ENCODE assay signal across 26 mouse cellular contexts in genomic region chr4:120669585-120669984, GRCm38 (mm10). TPM values are rescaled to one million over a fixed set of nuclear protein-coding genes. Genes with fewer than 3 reads are reported as not detected.
DNase-seq lines count a peak whose midpoint lies in the region; ATAC-seq and TF ChIP-seq lines count a peak whose summit lies in the region.
"Had no signal": no experiment of that assay in that cellular context is flagged by ENCODE, and none has a peak within 500 bp of the region (broad histone marks: within the 10 kb centered on the region; RNA-seq: fewer than 3 reads in every experiment).

No protein-coding gene starts in this region.

- H3K4me3 ChIP-seq in CH12.LX (replicated peaks in 1 of 3; ENCODE audit: low read depth in 2 of 3, low read length in 2 of 3, poor library complexity in 1 of 3) = no peak overlapping the region
- no peak overlapping the region for H3K4me3 ChIP-seq in liver, embryonic 13.5 days (replicated peaks)
- H3K4me3 ChIP-seq in stomach, postnatal 0 days (ENCODE audit: low read depth, low read length) = no peak overlapping the region
- no peak overlapping the region for H3K4me3 ChIP-seq in kidney, adult 2 months (ENCODE audit: insufficient read depth, low read depth, low read length)
- H3K4me3 ChIP-seq: forebrain, embryonic 12.5 days; kidney, embryonic 15.5 days; layer of hippocampus, adult 2 months; limb, embryonic 13.5 days; midbrain, embryonic 10.5 days; midbrain, embryonic 15.5 days; neural tube, embryonic 12.5 days had no signal

- dilution Hi-C loops in CH12.LX (cut with MboI; ENCODE audit: extremely low pct_ligation_motif_present, extremely low pct_unique_long_range_greater_than_20kb, low sequenced_read_pairs) = no loop called here

- peaks cover 5% of the 10 kb centered on the region for H3K9me3 ChIP-seq in CH12.LX (replicated peaks; ENCODE audit: low read length)
- no peaks in the 10 kb centered on the region for H3K9me3 ChIP-seq in liver, embryonic 13.5 days (replicated peaks)
- no peaks in the 10 kb centered on the region for H3K9me3 ChIP-seq in stomach, postnatal 0 days (ENCODE audit: control insufficient read depth, low read length)
- H3K9me3 ChIP-seq: forebrain, embryonic 12.5 days; kidney, embryonic 15.5 days; limb, embryonic 13.5 days; midbrain, embryonic 10.5 days; midbrain, embryonic 15.5 days; neural tube, embryonic 12.5 days had no signal

- TF ChIP-seq CTCF in CH12.LX (conservative IDR thresholded peaks at IDR 0.05 in 1 of 2, IDR thresholded peaks at IDR 0.05 in 1 of 2; ENCODE audit: low read depth in 2 of 2, low read length in 2 of 2) = no peak
- TF ChIP-seq CTCF in stomach, postnatal 0 days (IDR thresholded peaks at IDR 0.05; ENCODE audit: low read depth) = no peak
- TF ChIP-seq CTCF in kidney, adult 2 months (conservative IDR thresholded peaks at IDR 0.05; ENCODE audit: insufficient read depth, insufficient read length, low read depth, low read length) = no peak

- no peaks in the 10 kb centered on the region for H3K36me3 ChIP-seq in CH12.LX (replicated peaks in 1 of 2; ENCODE audit: control insufficient read depth in 1 of 2, insufficient read depth in 1 of 2, low read length in 1 of 2)
- peaks cover 8% of the 10 kb centered on the region; the same call in 1 of the 2 replicates for H3K36me3 ChIP-seq in liver, embryonic 13.5 days
- no peaks in the 10 kb centered on the region for H3K36me3 ChIP-seq in stomach, postnatal 0 days (ENCODE audit: control insufficient read depth, insufficient read depth, low read length)
- no peaks in the 10 kb centered on the region for H3K36me3 ChIP-seq in kidney, adult 2 months (ENCODE audit: control insufficient read depth, insufficient read depth, low read length)
- H3K36me3 ChIP-seq: forebrain, embryonic 12.5 days; kidney, embryonic 15.5 days; limb, embryonic 13.5 days; midbrain, embryonic 10.5 days; midbrain, embryonic 15.5 days; neural tube, embryonic 12.5 days had no signal

- H3K79me2 ChIP-seq in CH12.LX (replicated peaks; ENCODE audit: control insufficient read depth, extremely low read depth, insufficient read depth, poor library complexity, severe bottlenecking) = no peaks in the 10 kb centered on the region

- WGBS in liver, embryonic 13.5 days (ENCODE audit: insufficient replicate concordance) = 37% methylated on average over 5 of the region's 5 CpGs
- 71% methylated on average over 5 of the region's 5 CpGs for WGBS in stomach, postnatal 0 days
- WGBS in kidney, adult 2 months = 73% methylated on average over 5 of the region's 5 CpGs

- TF ChIP-seq EP300 in CH12.LX (IDR thresholded peaks at IDR 0.05; ENCODE audit: low read length) = no peak
- no peak for TF ChIP-seq EP300 in stomach, postnatal 0 days (optimal IDR thresholded peaks at IDR 0.05)

- H3K27me3 ChIP-seq in CH12.LX (replicated peaks) = peaks cover 8% of the 10 kb centered on the region
- H3K27me3 ChIP-seq in liver, embryonic 13.5 days = no peaks in the 10 kb centered on the region
- no peaks in the 10 kb centered on the region for H3K27me3 ChIP-seq in stomach, postnatal 0 days (ENCODE audit: control insufficient read depth, insufficient read depth, low read length)
- no peaks in the 10 kb centered on the region for H3K27me3 ChIP-seq in kidney, adult 2 months (replicated peaks; ENCODE audit: control insufficient read depth, insufficient read depth, low read length)

- in situ Hi-C loops in CH12.LX (cut with MboI; ENCODE audit: low pct_ligation_motif_present, low pct_unique_long_range_greater_than_20kb, low sequenced_read_pairs) = no loop called here

- no peak overlapping the region for H3K4me2 ChIP-seq in CH12.LX (ENCODE audit: insufficient read depth, low read depth, poor library complexity, severe bottlenecking)
- peak overlapping the region; percentile 91 for H3K4me2 ChIP-seq in liver, embryonic 13.5 days
- no peak overlapping the region for H3K4me2 ChIP-seq in stomach, postnatal 0 days (replicated peaks; ENCODE audit: low read depth)
- H3K4me2 ChIP-seq: forebrain, embryonic 12.5 days; hindbrain, embryonic 14.5 days; kidney, embryonic 15.5 days; limb, embryonic 13.5 days; midbrain, embryonic 15.5 days; neural tube, embryonic 12.5 days had no signal

- no peak for TF ChIP-seq POLR2A in CH12.LX (IDR thresholded peaks at IDR 0.05; ENCODE audit: low read depth, low read length)
- no peak for TF ChIP-seq POLR2A in kidney, adult 2 months (IDR thresholded peaks at IDR 0.05; ENCODE audit: low read depth, low read length)

- TF ChIP-seq RAD21 in CH12.LX (IDR thresholded peaks at IDR 0.05; ENCODE audit: low read depth, low read length) = no peak

- DNase-seq in 416B (ENCODE audit: low read depth) (peak; percentile 81), CH12.LX (ENCODE audit: extremely low read depth) (no peak)
- DNase-seq in liver, embryonic 13.5 days = peak; percentile 58
- peak; percentile 61 to 77 for DNase-seq in natural killer cell, adult 2 months (ENCODE audit: low spot score in 2 of 2)
- DNase-seq in stomach, postnatal 0 days (ENCODE audit: low spot score) = no peak
- no peak for DNase-seq in kidney, adult 2 months
- DNase-seq: adrenal gland, postnatal 10 days; cerebellum, adult 8-10 months; cerebellum, postnatal 25 days; forebrain, postnatal 0 days; lung, adult 2 months; lung, postnatal 10 days; right cerebral cortex, adult 18-20 months; thymus, postnatal 14 days had no signal

- peaks cover 7 to 35% of the 10 kb centered on the region in 2 experiments for H3K4me1 ChIP-seq in CH12.LX (ENCODE audit: control insufficient read depth in 1 of 2, insufficient read depth in 2 of 2)
- peaks cover 89% of the 10 kb centered on the region for H3K4me1 ChIP-seq in liver, embryonic 13.5 days (replicated peaks)
- no peaks in the 10 kb centered on the region for H3K4me1 ChIP-seq in stomach, postnatal 0 days (replicated peaks; ENCODE audit: control insufficient read depth, insufficient read depth)
- no peaks in the 10 kb centered on the region for H3K4me1 ChIP-seq in kidney, adult 2 months (ENCODE audit: control insufficient read depth, insufficient read depth, low read length)

- no peak overlapping the region for H3K27ac ChIP-seq in CH12.LX (ENCODE audit: insufficient read depth, low read depth)
- peak overlapping the region; percentile 96 for H3K27ac ChIP-seq in liver, embryonic 13.5 days
- no peak overlapping the region for H3K27ac ChIP-seq in stomach, postnatal 0 days (replicated peaks)
- no peak overlapping the region for H3K27ac ChIP-seq in kidney, adult 2 months (ENCODE audit: insufficient read depth, low read depth, low read length)
- H3K27ac ChIP-seq: forebrain, embryonic 12.5 days; hindbrain, embryonic 14.5 days; kidney, embryonic 15.5 days; layer of hippocampus, adult 2 months; limb, embryonic 13.5 days; midbrain, embryonic 10.5 days; midbrain, embryonic 15.5 days; neural tube, embryonic 12.5 days had no signal

- no peak overlapping the region for H3K9ac ChIP-seq in CH12.LX (ENCODE audit: insufficient read depth, low read depth)
- H3K9ac ChIP-seq in liver, embryonic 13.5 days = 0 out of 2 replicates have a peak overlapping the region, but pooled peaks have one; percentile 98
- no peak overlapping the region for H3K9ac ChIP-seq in stomach, postnatal 0 days (ENCODE audit: low read length)
- H3K9ac ChIP-seq: forebrain, embryonic 12.5 days; forebrain, postnatal 0 days; hindbrain, embryonic 14.5 days; kidney, embryonic 15.5 days; limb, embryonic 13.5 days; midbrain, embryonic 15.5 days; neural tube, embryonic 12.5 days had no signal

- ATAC-seq in liver, embryonic 13.5 days (ENCODE audit: low read depth) = no peak
- ATAC-seq in stomach, postnatal 0 days (ENCODE audit: low FRiP score, low TSS enrichment) = no peak
- ATAC-seq in erythroid progenitor cell, adult 5-6 weeks (replicated peaks; ENCODE audit: low FRiP score, poor library complexity, severe bottlenecking) = no peak
- ATAC-seq: forebrain, postnatal 0 days; intestine, postnatal 0 days; midbrain, embryonic 15.5 days; Patski had no signal

TF ChIP-seq in CH12.LX, 34 proteins besides CTCF, POLR2A, EP300 and RAD21:
- TF ChIP-seq USF1 (IDR thresholded peaks at IDR 0.05; ENCODE audit: low read depth, low read length) (peak; percentile 46), MXI1 (IDR thresholded peaks at IDR 0.05; ENCODE audit: low read depth, low read length) (no peak), ZMIZ1 (IDR thresholded peaks at IDR 0.05; ENCODE audit: low read depth, low read length) (no peak), MAFK (IDR thresholded peaks at IDR 0.05; ENCODE audit: insufficient replicate concordance, low read length) (no peak), BHLHE40 (IDR thresholded peaks at IDR 0.05; ENCODE audit: low read depth, low read length) (peak; percentile 81)

RNA-seq across cellular contexts. Expression of gene Cited4, which starts 3.2 kb away (rescaled TPM):
- total RNA-seq in CH12.LX (2012; rRNA removed) (0.08 and 0.25 TPM in 2 replicates), CH12.LX (2014; rRNA removed) (0.36 and 0.45 TPM in 2 replicates)
- polyA plus RNA-seq in CH12.LX (2012; ENCODE audit: insufficient read length, low read depth) = not detected in 2 replicates
- polyA plus RNA-seq in liver, embryonic 13.5 days (2015; fragmentation: Nextera tagmentation; extraction: Ambion mirVana) = 124 and 128 TPM in 2 replicates
- polyA plus RNA-seq in stomach, postnatal 0 days (2015; fragmentation: Nextera tagmentation; extraction: Ambion mirVana) = 29.8 and 31.8 TPM in 2 replicates
- 4.2 and 5.9 TPM in 2 replicates for polyA plus RNA-seq in kidney, adult 2 months (2012; rRNA removed)
- 10.9 and 13.3 TPM in 2 replicates for total RNA-seq in erythroid progenitor cell, adult 5-6 weeks (2015; ENCODE audit: low replicate concordance)
- 5.6 TPM in 2 replicates for total RNA-seq in erythroid progenitor cell, adult 5-6 weeks (2017; ENCODE audit: low replicate concordance)
- polyA plus RNA-seq: C2C12 had no signal

Comparison
In these comparisons a context has a peak if more than half of its experiments do, and no peak if none do; other contexts are left out.
1. DNase-seq: peak in 416B (single experiment), liver, embryonic 13.5 days (single experiment) and natural killer cell, adult 2 months (2 of 2); none in CH12.LX (single experiment), stomach, postnatal 0 days (single experiment) and kidney, adult 2 months (single experiment).